Mouse (Mus musculus) E14TG2a.4 (cell line): ENCODE results near the gene Por.

Experiments used
- CTCF ChIP-seq: conservative IDR thresholded peaks from 2 replicates; pipeline ENCODE4 v1.5.1; 2014; ENCODE audit warnings: low read length
- POU5F1 ChIP-seq: IDR thresholded peaks from 2 replicates; pipeline ENCODE4 v1.6.1; 2014; ENCODE audit warnings: low read length, borderline replicate concordance

DNA sequence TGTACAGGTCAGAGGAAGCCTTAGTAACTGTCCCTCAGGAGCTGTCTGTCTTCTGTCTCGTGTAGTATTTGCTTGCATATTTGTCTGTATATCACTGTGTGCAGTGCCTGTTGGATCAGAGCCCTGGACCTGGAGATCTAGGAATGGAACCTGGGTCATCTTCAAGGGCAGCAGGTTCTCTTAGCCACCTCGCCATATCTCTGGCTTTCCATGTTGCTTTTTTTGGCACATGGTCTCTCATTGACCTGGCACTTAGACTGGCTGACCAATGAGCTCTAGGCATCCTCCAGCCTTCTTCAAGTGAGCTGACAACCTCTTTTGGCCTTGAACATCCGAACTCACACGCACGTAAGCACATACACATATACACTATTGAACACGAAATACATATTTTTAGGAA, 32.4 kb downstream of the Por start:
- no peak for TF ChIP-seq CTCF
- TF ChIP-seq POU5F1, result no peak
